Mouse (Mus musculus): ENCODE measurements at regions not wholly inside any gene's neighbourhood (a gene's known extent, or its start where the extent isn't known, plus 50 kb on each side); places are given as distances from the start of the nearest gene placed in this dataset.

- no peak for DNase-seq (ENCODE audit: inconsistent ontology term)
Measured at GRCm38 (mm10) chr9:41834487-41835404, 289.4 kb downstream of the Sorl1 start.

GRCm38 (mm10) chr9:41833408-41833807, 290.7 kb downstream of the Sorl1 start:
- no peak for DNase-seq (ENCODE audit: inconsistent ontology term)

GRCm38 (mm10) chr9:41827356-41827755, 296.7 kb downstream of the Sorl1 start:
- DNase-seq (ENCODE audit: inconsistent ontology term), result no peak

GRCm38 (mm10) chr9:41821401-41821800, 302.7 kb downstream of the Sorl1 start:
- DNase-seq (ENCODE audit: inconsistent ontology term), result no peak

- DNase-seq (ENCODE audit: inconsistent ontology term), result no peak
Measured at GRCm38 (mm10) chr9:41817740-41818461, 306.2 kb downstream of the Sorl1 start.

GRCm38 (mm10) chr9:41815921-41816320, 308.2 kb downstream of the Sorl1 start:
- peak; percentile 60 for DNase-seq (ENCODE audit: inconsistent ontology term)

GRCm38 (mm10) chr9:41809291-41809690, 314.8 kb downstream of the Sorl1 start:
- peak; percentile 92 for DNase-seq (ENCODE audit: inconsistent ontology term)

GRCm38 (mm10) chr9:41808791-41809190, 315.3 kb downstream of the Sorl1 start:
- DNase-seq (ENCODE audit: inconsistent ontology term), result peak; percentile 92

GRCm38 (mm10) chr9:41806289-41806621, 317.8 kb downstream of the Sorl1 start:
- no peak for DNase-seq (ENCODE audit: inconsistent ontology term)

GRCm38 (mm10) chr9:41805491-41806288, 318.4 kb downstream of the Sorl1 start:
- DNase-seq (ENCODE audit: inconsistent ontology term), result peak; percentile 93

- DNase-seq (ENCODE audit: inconsistent ontology term), result peak; percentile 23
Measured at GRCm38 (mm10) chr9:41804711-41805331, 319.3 kb downstream of the Sorl1 start.

- no peak for DNase-seq (ENCODE audit: inconsistent ontology term)
Measured at GRCm38 (mm10) chr9:41803680-41804460, 320.2 kb downstream of the Sorl1 start.

- no peak for DNase-seq (ENCODE audit: inconsistent ontology term)
Measured at GRCm38 (mm10) chr9:41801376-41801775, 322.7 kb downstream of the Sorl1 start.

GRCm38 (mm10) chr9:41792830-41793213, 331.3 kb downstream of the Sorl1 start:
- DNase-seq (ENCODE audit: inconsistent ontology term), result no peak

GRCm38 (mm10) chr9:41792173-41792829, 331.8 kb downstream of the Sorl1 start:
- peak; percentile 37 for DNase-seq (ENCODE audit: inconsistent ontology term)

- peak; percentile 71 for DNase-seq (ENCODE audit: inconsistent ontology term)
Measured at GRCm38 (mm10) chr9:41791501-41792172, 332.5 kb downstream of the Sorl1 start.

GRCm38 (mm10) chr9:41785131-41785530, 339.0 kb downstream of the Sorl1 start:
- no peak for DNase-seq (ENCODE audit: inconsistent ontology term)

GRCm38 (mm10) chr9:41772281-41772902, 351.7 kb downstream of the Sorl1 start:
- no peak for DNase-seq (ENCODE audit: inconsistent ontology term)

- DNase-seq (ENCODE audit: inconsistent ontology term), result no peak
Measured at GRCm38 (mm10) chr9:41771276-41771675, 352.8 kb downstream of the Sorl1 start.

All from Muller cell, postnatal 12 days (primary cell).